Mouse (Mus musculus) heart, postnatal 25 days (tissue): ENCODE results near the gene Defb28. TPM values are rescaled to one million over a fixed set of nuclear protein-coding genes. Genes with fewer than 3 reads are reported as not detected.

Experiments used
- DNase-seq: peaks from one replicate; pipeline ENCODE4 v3.0.0; 2022; ENCODE audit warnings: low spot score
- intact Hi-C: fragments of 180-260 bp; cut with DNase I; formaldehyde crosslinking; loops from one replicate; pipeline ENCODE4 v1.15.1; 2025
- total RNA-seq, 2 experiments: library from RNA; stranded (reverse); gene quantifications; 2 replicates each; pipeline ENCODE4 v1.2.3; 2021

Gene Defb28
- total RNA-seq, 2 experiments from 2014 or later, result not detected

DNA sequence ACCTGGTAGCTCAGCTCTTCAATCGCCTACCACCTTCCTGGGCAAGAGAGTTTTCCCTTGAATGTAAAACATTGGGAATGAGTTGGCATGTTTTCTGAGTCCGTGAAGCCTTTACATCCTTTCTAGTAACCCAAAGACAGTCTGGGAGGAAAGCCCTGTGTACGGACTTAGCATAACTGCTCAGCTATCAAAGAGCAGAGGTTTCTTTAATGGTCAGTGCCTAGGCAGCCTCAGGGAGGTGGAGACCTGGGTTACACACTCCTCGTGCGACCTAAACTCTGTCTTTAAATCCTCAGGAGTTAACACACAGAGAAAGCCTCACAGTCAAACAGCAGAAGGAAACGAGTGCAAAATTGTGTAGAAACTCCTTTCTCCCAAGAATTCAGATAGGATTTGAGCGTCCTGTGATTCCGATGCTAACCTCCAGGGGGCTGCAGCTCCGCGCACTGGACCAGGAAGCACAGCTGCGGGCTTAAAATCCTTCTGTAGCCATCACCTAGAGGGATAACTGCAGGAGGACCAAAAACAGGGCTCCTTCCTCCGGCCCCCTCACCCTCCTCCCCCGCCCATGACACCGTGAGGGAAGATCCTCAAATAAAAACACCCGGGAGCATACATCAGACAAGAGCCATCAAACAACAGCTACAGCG is 35.8 kb downstream of the Defb28 start:
- intact Hi-C loops, result loop anchor here (5.0 kb wide), 1 partner anchor 103 kb away; no protein-coding TSS in a partner anchor
- DNase-seq, result no peak

GRCm38 (mm10) chr2:152556655-152557054 is 38.6 kb downstream of the Defb28 start:
- no peak for DNase-seq
- intact Hi-C loops, result loop anchor here (5.0 kb wide), 1 partner anchor 46 kb away; the partner anchor contains the start of gene Defb36

DNA sequence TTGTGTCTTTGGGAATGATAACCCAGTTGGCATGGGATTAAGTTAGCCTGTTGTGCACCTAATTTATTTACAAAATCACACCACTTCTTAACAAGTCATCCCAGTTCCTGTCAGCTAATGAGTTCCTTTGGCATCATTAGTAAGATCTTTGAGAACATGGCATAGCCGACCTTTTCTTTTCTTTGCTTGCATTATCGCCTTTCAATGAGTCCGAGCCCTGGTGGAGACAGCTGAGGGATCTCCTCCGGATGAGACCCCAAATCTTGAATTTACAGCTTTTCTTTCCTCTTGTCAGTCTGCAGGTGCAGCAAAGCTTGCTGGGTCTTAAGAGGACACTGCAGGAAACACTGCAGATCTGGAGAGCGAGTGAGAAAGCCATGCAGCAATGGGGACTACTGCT is 51.0 kb downstream of the Defb28 start, which contains the start of gene Gm17416:
Gene Gm17416 (plus strand): TSS at position 301 of the 400 bp plus-strand sequence.
- intact Hi-C loops, result no loop called here
- DNase-seq, result no peak

- no peak for DNase-seq
- intact Hi-C loops, result no loop called here
Observed at GRCm38 (mm10) chr2:152569881-152570280, 51.8 kb downstream of the Defb28 start.

DNA sequence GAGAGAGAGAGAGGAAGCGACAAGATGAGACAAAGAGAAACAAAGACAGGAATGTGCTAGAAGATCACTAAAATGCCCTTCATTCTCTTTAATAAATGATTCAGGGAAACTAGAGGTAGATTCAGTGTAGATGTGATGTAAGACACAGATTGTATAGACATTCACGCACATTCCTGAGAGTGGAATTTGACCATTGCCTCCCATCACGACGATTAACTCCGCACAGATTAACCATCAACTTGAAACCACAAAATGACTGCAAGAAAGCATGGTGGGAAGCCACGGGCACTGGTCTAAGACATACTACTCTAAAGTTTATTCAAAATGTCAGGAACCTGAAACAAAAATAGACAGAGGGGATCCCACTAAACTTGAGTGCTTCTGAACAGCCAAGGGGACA is 52.3 kb downstream of the Defb28 start:
- intact Hi-C loops, result no loop called here
- DNase-seq, result no peak

Other genes starting within 250 kb of the Defb28 start
- 10 to 100 TPM; 43.1 to 43.5 TPM for gene Tbc1d20, start 224.4 kb upstream of the Defb28 start, total RNA-seq
- 10 to 100 TPM; 51.9 to 55.9 TPM for gene Rbck1, start 185.6 kb upstream of the Defb28 start, total RNA-seq
- gene Trib3, start 174.2 kb upstream of the Defb28 start, total RNA-seq, result 1 to 10 TPM; 2.2 to 3.0 TPM
- not detected for gene Nrsn2, start 141.6 kb upstream of the Defb28 start, total RNA-seq
- gene Sox12, start 120.2 kb upstream of the Defb28 start, total RNA-seq, result 1 to 10 TPM; 9.5 to 9.7 TPM
- gene Zcchc3, start 103.2 kb upstream of the Defb28 start, total RNA-seq, result 10 to 100 TPM in 1 of 2 experiments, 1 to 10 TPM in 1; 9.7 to 10.1 TPM
- gene 6820408C15Rik, start 102.7 kb upstream of the Defb28 start, total RNA-seq, result 1 to 10 TPM; 2.8 to 3.0 TPM
- gene Defb23, start 53.6 kb upstream of the Defb28 start, total RNA-seq, result not detected
- gene Defb20, start 41.2 kb upstream of the Defb28 start, total RNA-seq, result not detected
- not detected for gene Defb22, start 28.1 kb upstream of the Defb28 start, total RNA-seq
- not detected for gene Defb26, start 6.6 kb upstream of the Defb28 start, total RNA-seq
- not detected for gene Defb29, start 21.8 kb downstream of the Defb28 start, total RNA-seq
- not detected for gene Gm17416, start 51.1 kb downstream of the Defb28 start, total RNA-seq
- gene Defb21, start 54.5 kb downstream of the Defb28 start, total RNA-seq, result not detected
- gene Defb19, start 62.1 kb downstream of the Defb28 start, total RNA-seq, result not detected
- gene Defb45, start 81.1 kb downstream of the Defb28 start, total RNA-seq, result not detected
- gene Defb36, start 86.1 kb downstream of the Defb28 start, total RNA-seq, result not detected
- not detected for gene Defb25, start 104.8 kb downstream of the Defb28 start, total RNA-seq
- 1 to 10 TPM; 7.7 to 8.5 TPM for gene Rem1, start 108.7 kb downstream of the Defb28 start, total RNA-seq
- 10 to 100 TPM; 35.1 to 38.5 TPM for gene H13, start 151.2 kb downstream of the Defb28 start, total RNA-seq
- 10 to 100 TPM; 17.7 to 18.5 TPM for gene Mcts2, start 168.8 kb downstream of the Defb28 start, total RNA-seq
- gene Id1, start 218.0 kb downstream of the Defb28 start, total RNA-seq, result 10 to 100 TPM; 37.8 to 57.0 TPM
- 10 to 100 TPM; 12.2 to 16.8 TPM for gene Cox4i2, start 235.9 kb downstream of the Defb28 start, total RNA-seq